Mouse (Mus musculus) gastrocnemius, postnatal 25 days (tissue): Measurements from ENCODE around the gene Zfp628. TPM values are rescaled to one million over a fixed set of nuclear protein-coding genes. Genes with fewer than 3 reads are reported as not detected.

Source experiments
- DNase-seq: peaks from one replicate; pipeline ENCODE4 v3.0.0; 2022
- total RNA-seq, 2 experiments: library from RNA; stranded (reverse); gene quantifications; 1 replicate in 1 of 2; 2 replicates in 1 of 2; pipeline ENCODE4 v1.2.3; 2021

Gene Zfp628
- total RNA-seq, 2 experiments from 2014 or later, result 6.8 to 8.3 TPM

DNA sequence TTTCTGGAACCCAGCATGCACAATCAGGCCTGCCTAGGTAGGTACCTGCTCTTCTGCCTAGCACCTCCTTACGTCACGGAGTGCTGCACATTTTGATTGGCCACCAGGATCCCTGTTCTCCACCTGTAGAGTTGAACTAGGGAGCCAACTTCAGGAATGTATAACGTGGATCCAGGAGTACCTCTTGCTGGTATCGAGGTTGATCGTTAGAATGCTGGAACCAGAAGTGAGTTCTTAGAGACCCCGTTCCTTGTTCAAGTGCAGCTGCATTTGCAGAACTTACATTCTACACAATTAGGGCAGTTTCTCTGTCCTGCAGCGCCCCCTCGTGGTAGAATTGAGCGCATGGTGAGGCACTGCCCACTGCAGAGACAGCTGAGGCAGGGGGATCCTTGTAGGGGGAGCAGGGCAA, 25.1 kb downstream of the Zfp628 start:
- no peak for DNase-seq

DNA sequence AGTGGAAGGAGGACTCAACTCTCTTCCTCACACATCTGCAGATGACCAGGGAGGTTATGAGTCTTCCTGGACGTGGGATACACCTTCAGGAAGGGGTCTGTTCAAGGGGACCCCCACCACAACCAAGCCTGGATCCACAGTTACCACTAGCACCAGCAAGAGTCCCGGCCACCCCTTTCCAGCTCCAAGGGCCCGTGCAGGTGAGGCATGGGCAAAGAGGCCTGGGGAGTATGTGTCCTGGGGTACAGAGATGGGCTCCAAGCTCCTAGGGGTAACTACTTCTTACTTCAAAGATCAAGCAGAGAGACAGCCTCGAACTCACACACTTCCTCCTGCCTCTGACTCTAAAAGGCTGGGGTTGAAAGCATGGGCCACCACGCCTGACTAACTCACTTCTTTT, 27.7 kb downstream of the Zfp628 start:
- DNase-seq, result no peak

DNA sequence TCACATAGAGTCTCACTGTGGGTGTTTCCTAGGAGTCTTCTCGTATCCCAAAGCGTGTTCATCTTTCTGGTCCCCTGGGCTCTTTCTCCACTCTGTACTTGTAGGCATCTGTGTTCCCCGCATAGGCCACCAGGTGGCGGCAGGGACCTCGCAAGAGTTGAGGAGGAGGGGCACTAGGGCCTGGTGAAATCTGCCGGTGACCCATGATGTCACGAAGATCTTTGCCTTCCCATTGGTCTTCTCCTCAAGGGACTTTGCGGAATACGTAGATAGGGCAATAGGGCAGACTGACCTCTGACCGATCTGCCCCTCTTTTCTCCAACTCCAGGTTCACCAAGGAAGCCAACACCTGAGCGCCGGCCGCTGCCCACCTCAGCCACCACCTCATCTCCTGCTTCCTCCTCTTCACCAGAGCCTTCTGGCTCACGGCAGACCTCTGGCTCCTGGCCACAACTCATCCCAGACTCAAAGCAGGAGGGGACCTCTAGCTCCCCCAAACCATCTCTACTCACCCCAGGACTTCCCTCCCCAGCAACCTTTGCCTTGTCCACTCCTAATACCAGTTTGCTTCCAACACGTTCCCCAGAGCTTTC, 28.3 kb downstream of the Zfp628 start:
- peak; percentile 86 for DNase-seq

DNA sequence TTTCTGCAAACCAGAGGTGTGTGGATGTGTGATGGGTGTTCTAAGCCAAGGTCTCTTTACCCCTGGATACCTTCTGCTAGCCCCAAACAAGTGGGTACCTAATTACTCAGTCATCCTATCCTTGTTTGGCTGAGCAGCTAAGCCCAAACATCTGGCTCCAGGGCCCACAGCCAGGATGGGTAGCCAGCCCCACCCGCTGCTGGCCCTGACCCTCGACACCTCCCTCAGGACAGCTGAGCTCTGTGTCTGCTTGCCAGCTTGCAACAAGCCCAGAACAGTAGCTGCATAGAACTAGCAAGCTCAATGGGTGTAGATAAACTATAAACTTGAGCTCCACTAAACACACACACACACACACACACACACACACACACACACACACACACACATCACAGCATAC, 32.8 kb downstream of the Zfp628 start:
- DNase-seq, result peak; percentile 86

DNA sequence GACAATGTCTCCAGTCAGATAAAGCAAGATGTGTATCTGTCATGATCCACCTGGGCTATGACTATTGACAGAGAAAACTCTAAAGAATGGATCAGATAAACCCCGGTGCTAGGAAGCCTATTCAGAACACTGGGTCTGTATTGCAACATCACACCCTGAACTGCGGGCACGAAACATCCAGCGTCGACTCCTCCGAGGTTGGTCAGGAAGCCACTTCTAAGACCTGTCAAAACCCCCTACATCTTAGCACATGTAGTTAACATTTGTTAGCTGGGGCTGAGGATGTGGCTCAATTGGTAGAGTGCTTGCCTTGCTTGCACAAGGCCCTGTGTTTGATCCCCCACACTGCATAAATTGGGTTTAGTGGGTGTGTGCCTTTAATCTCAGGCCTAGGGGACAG, 33.4 kb downstream of the Zfp628 start:
- no peak for DNase-seq

DNA sequence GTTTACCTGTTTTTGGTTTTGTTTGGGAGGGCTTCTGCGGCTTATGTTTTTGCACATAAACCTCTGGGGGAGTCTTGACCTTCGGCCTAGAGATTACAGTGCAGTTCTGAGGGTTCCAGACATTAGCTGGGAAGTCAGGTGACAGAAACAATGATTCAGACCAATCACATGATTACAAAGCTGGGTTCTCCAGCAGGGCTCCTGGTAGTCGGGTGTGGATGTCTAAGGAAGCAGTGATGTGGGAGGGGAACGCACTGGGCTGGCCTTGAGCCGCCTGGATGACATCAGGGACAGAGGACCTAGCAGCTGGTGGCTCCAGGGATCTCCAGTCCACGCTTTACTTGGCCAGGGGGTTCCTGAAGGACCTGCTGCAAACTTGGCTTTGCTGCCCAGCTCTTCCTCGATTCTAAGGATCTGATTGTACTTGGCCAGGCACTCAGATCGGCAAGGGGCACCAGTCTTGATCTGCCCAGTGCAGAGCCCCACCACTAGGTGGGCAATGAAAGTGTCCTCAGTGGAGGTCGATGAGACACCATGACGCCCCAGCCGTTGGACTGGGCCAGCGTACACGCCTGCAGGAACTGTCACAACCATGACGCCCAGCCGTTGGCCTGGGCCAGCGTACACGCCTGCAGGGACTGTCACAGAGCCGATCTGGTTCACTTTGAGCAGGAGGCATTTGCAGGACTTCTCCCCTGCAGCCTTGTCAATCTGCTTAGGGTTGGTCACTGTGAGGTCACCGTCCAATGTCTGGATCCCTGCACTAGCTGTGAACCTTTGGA, 35.7 kb downstream of the Zfp628 start:
- DNase-seq, result no peak

DNA sequence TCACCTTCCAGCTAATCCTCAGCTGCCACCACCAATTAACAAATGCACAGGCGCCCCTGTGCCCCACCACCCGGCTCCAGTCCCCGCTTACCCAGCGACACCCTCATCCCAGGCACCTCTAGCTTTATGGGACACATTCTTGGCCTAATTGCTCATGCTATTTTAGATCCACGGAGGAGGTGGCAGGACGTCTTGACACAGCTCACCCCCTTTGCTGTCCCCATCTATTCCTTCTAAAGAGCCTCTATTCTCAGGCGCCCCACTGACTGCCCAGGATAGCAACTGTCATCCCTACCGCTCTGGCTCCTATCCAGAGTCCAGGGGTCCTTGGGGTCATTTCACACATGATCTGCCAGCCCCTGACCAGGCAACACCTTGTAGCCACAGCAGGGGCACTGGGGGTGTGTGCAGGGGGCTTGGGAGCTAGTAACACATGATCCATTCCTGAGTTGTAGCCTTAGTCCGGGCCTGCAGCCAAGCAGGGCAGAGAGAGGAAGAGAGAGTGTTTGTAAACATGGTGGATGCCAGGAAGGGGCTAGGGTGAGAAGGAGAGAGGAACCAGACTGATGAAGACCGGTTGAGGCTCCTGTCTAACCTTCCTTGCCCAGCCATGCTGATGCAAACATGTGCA, 38.9 kb downstream of the Zfp628 start:
- no peak for DNase-seq

DNA sequence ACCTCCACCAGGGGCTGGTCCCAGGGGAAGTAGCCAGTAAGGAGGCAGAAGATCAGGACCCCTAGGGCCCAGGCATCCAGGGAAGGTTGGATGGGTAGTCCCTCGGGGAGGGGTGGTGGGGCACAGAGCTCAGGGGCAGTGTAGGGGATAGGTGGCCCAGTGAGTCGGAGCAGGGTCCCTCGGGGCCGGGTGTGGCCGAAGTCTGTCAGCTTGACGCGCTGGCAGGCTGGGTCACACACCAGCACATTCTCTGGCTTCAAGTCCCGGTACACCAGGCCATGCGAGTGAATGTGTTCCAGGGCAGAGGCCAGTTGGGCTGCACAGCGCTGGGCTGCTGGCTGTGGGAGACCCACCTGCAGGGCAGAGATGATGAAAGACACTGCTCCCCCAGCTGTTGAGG, 42.3 kb downstream of the Zfp628 start:
- no peak for DNase-seq

DNA sequence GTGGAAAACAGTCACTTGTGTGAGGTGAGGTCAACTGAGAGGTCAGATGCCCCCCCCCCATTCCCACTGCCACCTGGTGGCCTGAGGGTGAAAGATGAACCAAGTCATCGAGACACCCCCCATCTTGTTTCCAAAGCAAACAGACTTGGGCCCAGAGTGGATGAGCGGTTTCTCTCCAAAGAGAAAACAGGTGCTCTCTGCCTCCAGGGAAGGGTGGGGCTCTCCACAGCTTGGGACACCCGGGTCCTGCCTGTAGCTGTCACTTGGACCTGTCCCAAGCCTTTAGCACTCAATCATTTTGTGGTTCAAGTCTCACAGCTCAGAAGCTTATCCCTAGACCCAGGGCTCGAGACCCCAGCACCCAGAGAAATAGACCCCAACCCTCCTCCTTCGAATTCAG, 48.5 kb downstream of the Zfp628 start:
- no peak for DNase-seq

DNA sequence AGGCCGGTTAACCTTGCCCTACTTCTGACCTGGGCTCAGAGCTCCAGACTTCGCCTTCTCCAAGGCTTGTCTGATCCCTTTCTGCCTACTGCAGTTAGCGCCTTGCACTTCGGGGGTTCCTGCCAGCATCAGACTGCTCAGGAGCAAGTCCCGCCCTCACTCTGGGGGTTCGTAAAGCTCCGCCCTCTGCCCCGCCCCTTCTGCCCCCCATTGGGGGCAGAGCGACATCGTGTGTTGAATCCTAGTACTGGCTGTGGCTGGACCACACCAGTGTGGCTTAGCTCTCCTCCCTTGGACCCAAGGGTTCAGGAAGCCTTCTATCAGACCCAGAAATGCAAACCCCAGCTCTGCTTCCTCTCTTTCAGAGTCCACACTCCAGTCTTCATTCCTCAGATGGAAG, 49.3 kb downstream of the Zfp628 start, which contains the start of gene Sbk2:
TSS of gene Sbk2 (minus strand) at position 135 of the 400 bp plus-strand sequence.
- peak; percentile 81 for DNase-seq

DNA sequence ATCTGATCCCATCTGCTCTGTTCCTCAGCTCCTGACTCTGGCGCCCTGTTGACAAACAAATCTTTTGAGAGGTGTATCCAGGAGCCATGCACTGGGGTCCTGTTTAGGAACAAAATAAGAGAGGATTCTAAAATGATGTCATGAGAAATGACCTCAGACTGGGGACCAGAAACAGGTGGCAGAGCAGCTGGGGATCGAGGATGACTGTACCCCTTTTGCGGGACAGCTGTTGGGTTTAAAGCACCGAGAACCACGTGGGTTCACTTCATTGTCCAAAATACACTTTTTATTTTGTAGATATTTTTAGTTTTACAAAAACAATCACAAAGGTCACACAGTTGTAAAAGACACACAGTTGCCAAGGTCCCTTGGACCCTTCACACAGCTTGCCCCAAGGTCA, 50.0 kb downstream of the Zfp628 start:
- no peak for DNase-seq

DNA sequence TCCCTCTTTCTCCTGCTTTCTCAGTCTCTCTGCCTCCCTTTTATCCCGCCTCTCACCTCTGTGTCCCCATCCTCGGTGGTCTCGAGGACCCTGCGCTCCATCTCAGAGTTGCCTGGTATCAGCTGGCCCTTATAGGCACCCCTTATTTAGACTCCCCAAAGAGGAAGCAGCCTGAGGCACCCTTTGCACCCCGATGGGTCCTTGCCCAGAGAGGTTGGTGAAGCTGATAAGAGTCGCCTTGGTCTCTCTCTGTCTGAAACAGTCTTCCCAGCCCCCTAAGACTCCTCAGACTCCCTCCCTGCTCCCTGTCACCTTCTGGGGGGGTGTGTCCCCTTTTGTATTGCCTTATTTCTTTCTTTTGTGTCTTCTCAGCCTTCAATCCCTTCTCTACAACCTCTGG, 56.1 kb downstream of the Zfp628 start, which contains the start of gene Sbk3:
TSS of gene Sbk3 (minus strand) at position 101 of the 400 bp plus-strand sequence.
- no peak for DNase-seq

Other genes starting within 250 kb of the Zfp628 start
- 10 to 100 TPM; 21.8 to 23.1 TPM for gene Hspbp1, start 230.1 kb upstream of the Zfp628 start, total RNA-seq
- 1 to 10 TPM; 1.4 to 1.7 TPM for gene Brsk1, start 224.6 kb upstream of the Zfp628 start, total RNA-seq
- under 1 TPM in 1 of 2 experiments, not detected in 1; 0.23 TPM for gene Tmem150b, start 190.0 kb upstream of the Zfp628 start, total RNA-seq
- gene Kmt5c, start 175.1 kb upstream of the Zfp628 start, total RNA-seq, result 10 to 100 TPM; 10.7 to 12.3 TPM
- 1 to 10 TPM; 1.4 to 2.2 TPM for gene Cox6b2, start 162.1 kb upstream of the Zfp628 start, total RNA-seq
- not detected for gene Fam71e2, start 143.9 kb upstream of the Zfp628 start, total RNA-seq
- gene Il11, start 132.4 kb upstream of the Zfp628 start, total RNA-seq, result not detected
- not detected for gene Tmem190, start 132.3 kb upstream of the Zfp628 start, total RNA-seq
- 1 to 10 TPM; 6.3 to 6.4 TPM for gene Tmem238, start 125.6 kb upstream of the Zfp628 start, total RNA-seq
- 100 to 1,000 TPM; 442 to 471 TPM for gene Rpl28, start 122.3 kb upstream of the Zfp628 start, total RNA-seq
- 10 to 100 TPM; 65.5 to 67.9 TPM for gene Ube2s, start 102.6 kb upstream of the Zfp628 start, total RNA-seq
- gene Shisa7, start 70.5 kb upstream of the Zfp628 start, total RNA-seq, result not detected
- 1 to 10 TPM; 4.3 to 4.5 TPM for gene Isoc2b, start 45.0 kb upstream of the Zfp628 start, total RNA-seq
- gene Isoc2a, start 38.1 kb upstream of the Zfp628 start, total RNA-seq, result 10 to 100 TPM; 21.4 to 24.3 TPM
- under 1 TPM; 0.21 to 0.36 TPM for gene Gm36210, start 8.7 kb upstream of the Zfp628 start, total RNA-seq
- 1 to 10 TPM; 3.7 to 5.2 TPM for gene Nat14, start 6.8 kb downstream of the Zfp628 start, total RNA-seq
- gene Ssc5d, start 10.6 kb downstream of the Zfp628 start, total RNA-seq, result 10 to 100 TPM; 10.1 to 11.6 TPM
- gene Sbk2, start 49.2 kb downstream of the Zfp628 start, total RNA-seq, result 10 to 100 TPM; 29.0 to 60.0 TPM
- gene Sbk3, start 56.0 kb downstream of the Zfp628 start, total RNA-seq, result 1 to 10 TPM in 1 of 2 experiments, under 1 TPM in 1; 0.49 to 3.1 TPM
- gene Zfp579, start 80.9 kb downstream of the Zfp628 start, total RNA-seq, result 10 to 100 TPM; 10.2 to 14.9 TPM
- gene Zfp524, start 99.2 kb downstream of the Zfp628 start, total RNA-seq, result 1 to 10 TPM; 7.1 to 8.7 TPM
- 10 to 100 TPM; 17.7 to 18.2 TPM for gene Fiz1, start 99.5 kb downstream of the Zfp628 start, total RNA-seq
- not detected for gene Gm44973, start 100.3 kb downstream of the Zfp628 start, total RNA-seq
- 10 to 100 TPM; 10.8 to 12.1 TPM for gene Zfp865, start 105.2 kb downstream of the Zfp628 start, total RNA-seq
- gene Ccdc106, start 105.3 kb downstream of the Zfp628 start, total RNA-seq, result not detected
- gene 4632433K11Rik, start 118.9 kb downstream of the Zfp628 start, total RNA-seq, result not detected
- gene Zfp784, start 123.2 kb downstream of the Zfp628 start, total RNA-seq, result 1 to 10 TPM; 2.6 to 3.4 TPM
- gene Zfp580, start 136.3 kb downstream of the Zfp628 start, total RNA-seq, result 1 to 10 TPM; 2.9 to 3.2 TPM
- 10 to 100 TPM; 43.1 to 45.2 TPM for gene U2af2, start 146.9 kb downstream of the Zfp628 start, total RNA-seq
- gene Epn1, start 165.0 kb downstream of the Zfp628 start, total RNA-seq, result 100 to 1,000 TPM; 134 to 145 TPM
- gene Rfpl4, start 201.7 kb downstream of the Zfp628 start, total RNA-seq, result not detected
- gene Rasl2-9, start 210.7 kb downstream of the Zfp628 start, total RNA-seq, result 1 to 10 TPM; 2.8 to 3.0 TPM
- not detected for gene Vmn1r55, start 234.5 kb downstream of the Zfp628 start, total RNA-seq